Mouse (Mus musculus): ENCODE results near the gene Gm11563. TPM values are rescaled to one million over a fixed set of nuclear protein-coding genes. Genes with fewer than 3 reads are reported as not detected.
"Not testable (repeated sequence)": the region's sequence is repeated elsewhere in the genome, so short reads cannot be mapped to it uniquely, and the experiment has no call there.

Gene Gm11563
- polyA plus RNA-seq (2017; shearing (Covaris generic)): not detected

DNA sequence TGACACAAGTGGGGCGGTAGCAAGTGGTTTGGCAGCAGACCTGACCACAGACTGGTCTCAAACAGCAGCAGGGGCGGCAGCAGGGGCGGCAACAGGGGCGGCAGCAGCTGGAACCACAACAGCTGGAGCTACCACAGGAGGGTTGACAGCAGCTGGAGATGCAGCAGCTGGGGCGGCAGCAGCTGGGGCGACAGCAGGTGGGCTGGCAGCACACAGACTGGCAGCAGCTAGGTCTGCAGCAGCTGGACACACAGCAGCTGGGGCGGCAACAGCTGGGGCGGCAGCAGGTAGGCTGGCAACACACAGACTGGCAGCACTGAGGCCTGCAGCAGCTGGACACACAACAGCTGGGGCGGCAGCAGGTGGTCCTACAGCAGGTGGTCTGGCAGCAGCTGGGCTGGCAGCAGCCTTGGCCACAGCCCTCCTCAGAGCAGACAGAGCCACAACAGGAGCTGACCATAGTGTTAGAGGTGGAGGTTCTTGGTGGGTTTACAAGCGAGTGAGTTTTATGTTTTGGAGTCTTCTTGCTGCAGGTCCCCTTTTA is at the start of gene Gm11563:
TSS of gene Gm11563 (minus strand) at position 494 of the 544 bp plus-strand sequence.
- ATAC-seq: not testable (repeated sequence)

- no peak for ATAC-seq
These were observed 31.7 kb upstream of the Gm11563 start, which contains the start of gene Gm14190 for GRCm38 (mm10) chr11:99690463-99690862. TSS of gene Gm14190 (minus strand) at chr11:99690740.

- not testable (repeated sequence) for ATAC-seq
These were observed 26.5 kb upstream of the Gm11563 start for GRCm38 (mm10) chr11:99685235-99685634.

DNA sequence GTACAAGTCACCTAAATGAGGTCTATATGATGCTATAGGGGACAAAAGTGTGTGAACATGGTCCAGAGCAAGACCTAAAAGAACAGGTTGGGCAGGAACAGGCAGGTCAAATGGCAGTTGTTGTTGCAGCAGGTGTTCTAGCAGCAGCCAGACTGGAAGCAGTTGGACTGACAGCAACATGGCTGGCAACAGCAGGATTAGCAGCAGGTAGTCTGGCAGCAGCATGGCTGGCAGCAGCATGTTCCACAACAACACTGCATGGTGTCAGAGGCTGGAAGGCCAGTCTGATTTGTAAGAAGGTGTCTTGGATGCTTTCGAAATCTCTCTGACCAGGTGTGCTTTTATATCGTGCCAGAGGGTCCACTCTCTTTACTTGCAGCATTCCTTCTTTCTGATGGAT is 24.7 kb upstream of the Gm11563 start:
- no peak for ATAC-seq

- ATAC-seq: no peak
These were observed 7.1 kb upstream of the Gm11563 start, which contains the start of gene Krtap4-6 for GRCm38 (mm10) chr11:99665860-99666259. TSS of gene Krtap4-6 (minus strand) at chr11:99665960.

- no peak for ATAC-seq
These were observed 4.0 kb upstream of the Gm11563 start for GRCm38 (mm10) chr11:99662802-99663201.

GRCm38 (mm10) chr11:99659256-99659655 is 496 bp upstream of the Gm11563 start:
- ATAC-seq: no peak

DNA sequence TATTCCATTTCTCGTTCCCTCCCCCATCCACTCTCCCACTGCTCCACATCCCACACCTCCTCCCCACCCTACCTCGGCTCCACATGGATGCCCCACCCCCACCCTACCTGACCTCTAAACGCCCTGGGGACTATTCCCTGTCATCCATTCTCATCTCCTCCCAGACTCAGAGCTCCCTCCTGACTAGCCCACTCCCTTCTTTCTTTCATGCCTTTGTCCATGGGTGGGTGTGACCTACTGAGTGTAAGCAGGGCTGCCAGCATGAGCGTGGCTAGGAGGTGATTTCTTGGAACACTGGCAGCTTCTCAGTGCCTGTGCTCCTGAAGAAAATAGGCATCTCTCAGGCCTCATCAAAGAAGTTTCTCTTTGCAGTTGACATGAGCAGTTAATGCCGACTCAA is 1.7 kb downstream of the Gm11563 start:
- no peak for ATAC-seq

DNA sequence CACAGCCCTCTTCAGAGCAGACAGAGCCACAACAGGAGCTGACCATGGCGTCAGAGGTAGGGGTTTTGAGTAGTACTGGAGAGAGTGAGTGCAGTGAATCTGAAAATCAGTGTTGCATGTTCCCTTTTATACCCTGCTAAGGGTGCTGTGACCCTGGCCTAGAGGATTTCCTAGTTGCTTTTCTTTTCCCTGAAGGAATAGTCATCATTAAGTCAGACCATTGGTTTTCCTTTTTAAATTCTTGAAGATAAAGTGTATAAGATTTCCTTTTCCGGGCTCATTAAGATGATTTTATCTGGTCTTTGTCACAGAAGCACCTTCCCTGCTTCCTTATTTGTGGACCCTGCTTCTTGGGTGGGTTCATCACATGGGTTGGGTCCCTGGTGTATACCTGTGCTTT is 8.6 kb downstream of the Gm11563 start, which contains the start of gene Gm11555:
TSS of gene Gm11555 (minus strand) at position 101 of the 400 bp plus-strand sequence.
- ATAC-seq: no peak

DNA sequence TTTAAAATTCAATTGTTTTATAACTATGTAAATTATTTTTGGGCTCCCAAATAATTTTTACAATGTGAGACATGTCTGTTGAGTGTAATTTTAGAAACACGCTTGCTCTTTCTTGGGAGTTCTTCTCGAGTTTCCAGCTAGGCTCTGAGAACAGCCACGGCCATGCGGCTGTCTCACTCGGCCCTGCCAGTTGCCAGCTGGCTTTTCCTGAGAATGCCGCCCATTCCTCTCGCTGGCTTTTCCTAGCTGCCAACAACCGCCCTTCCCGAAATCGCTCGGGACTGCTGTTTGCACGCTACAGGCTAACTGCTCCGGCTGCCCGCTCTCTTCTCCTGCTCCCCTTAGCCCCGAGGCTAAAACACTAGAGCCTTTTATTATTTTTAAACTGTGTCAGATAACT is 12.3 kb downstream of the Gm11563 start:
- no peak for ATAC-seq

DNA sequence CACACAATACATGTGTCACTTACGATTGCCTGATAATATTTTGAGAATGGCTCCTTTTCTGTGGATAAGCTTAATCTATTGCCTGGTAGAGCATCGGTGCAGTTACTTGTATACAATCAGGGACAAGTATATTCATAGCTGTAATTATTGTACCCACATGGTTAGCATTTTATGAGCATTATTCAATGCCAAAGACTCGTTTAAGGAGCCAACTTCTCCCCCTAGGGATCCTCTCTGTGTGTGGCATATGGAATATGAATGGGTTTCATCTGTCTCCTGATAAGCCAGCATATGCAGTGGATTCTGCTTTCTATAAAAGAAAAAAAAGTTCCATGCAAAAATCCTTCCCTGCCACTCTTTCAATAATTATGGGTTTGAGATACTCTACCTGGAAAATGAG is 14.4 kb downstream of the Gm11563 start:
- no peak for ATAC-seq

DNA sequence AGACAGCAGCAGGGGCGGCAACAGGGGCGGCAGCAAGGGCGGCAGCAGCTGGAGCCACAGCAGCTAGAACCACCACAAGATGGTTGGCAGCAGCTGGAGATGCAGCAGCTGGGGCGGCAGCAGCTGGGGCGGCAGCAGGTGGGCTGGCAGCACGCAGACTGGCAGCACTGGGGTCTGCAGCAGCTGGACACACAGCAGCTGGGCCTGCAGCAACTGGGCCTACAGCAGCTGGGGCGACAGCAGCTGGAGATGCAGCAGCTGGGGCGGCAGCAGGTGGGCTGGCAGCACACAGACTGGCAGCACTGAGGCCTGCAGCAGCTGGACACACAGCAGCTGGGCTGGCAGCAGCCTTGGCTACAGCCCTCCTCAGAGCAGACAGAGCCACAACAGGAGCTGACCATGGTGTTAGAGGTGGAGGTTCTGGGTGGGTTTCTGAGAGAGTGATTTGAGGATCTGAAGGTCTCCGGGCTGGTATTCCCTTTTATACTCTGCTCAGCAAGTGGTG is 15.1 kb downstream of the Gm11563 start, which contains the start of gene Krtap4-7:
TSS of gene Krtap4-7 (minus strand) at position 455 of the 505 bp plus-strand sequence.
- not testable (repeated sequence) for ATAC-seq

DNA sequence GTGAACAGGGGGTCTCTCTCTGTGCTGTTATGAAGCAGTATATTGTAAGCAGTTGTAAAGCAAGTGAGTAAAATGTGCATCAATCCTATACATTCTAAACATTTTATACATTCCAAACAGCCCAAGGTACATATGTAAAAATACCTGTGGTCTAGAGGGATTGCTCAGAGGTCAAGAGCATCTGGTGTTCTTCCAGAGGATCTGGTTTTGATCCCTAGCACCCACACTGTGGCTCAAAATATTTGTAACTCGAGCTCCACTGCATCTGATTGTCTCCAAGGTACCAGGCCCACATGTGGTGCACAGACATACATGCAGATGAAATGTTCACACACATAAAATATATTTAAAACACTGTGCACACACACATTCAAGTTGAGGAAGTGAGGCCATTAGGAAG is 17.8 kb downstream of the Gm11563 start:
- no peak for ATAC-seq

GRCm38 (mm10) chr11:99637086-99637485 is 21.7 kb downstream of the Gm11563 start:
- no peak for ATAC-seq

GRCm38 (mm10) chr11:99634653-99635134 is 24.1 kb downstream of the Gm11563 start, which contains the start of gene Krtap4-2:
TSS of gene Krtap4-2 (minus strand) at chr11:99635084.
- ATAC-seq: no peak

- no peak for ATAC-seq
These were observed 25.5 kb downstream of the Gm11563 start for GRCm38 (mm10) chr11:99633293-99633692.

- no peak for ATAC-seq
These were observed 27.9 kb downstream of the Gm11563 start for GRCm38 (mm10) chr11:99630890-99631289.

- ATAC-seq: no peak
These were observed 30.6 kb downstream of the Gm11563 start, which contains the start of gene Krtap4-1 for GRCm38 (mm10) chr11:99628138-99628537. TSS of gene Krtap4-1 (minus strand) at chr11:99628238.

- ATAC-seq: no peak
These were observed 38.4 kb downstream of the Gm11563 start, which contains the start of gene Gm11562 for GRCm38 (mm10) chr11:99620335-99620734. TSS of gene Gm11562 (minus strand) at chr11:99620435.

- no peak for ATAC-seq
These were observed 43.9 kb downstream of the Gm11563 start, which contains the start of gene Krtap2-4 for GRCm38 (mm10) chr11:99614796-99615363. TSS of gene Krtap2-4 (minus strand) at chr11:99614846.

- ATAC-seq: not testable (repeated sequence)
These were observed 48.7 kb downstream of the Gm11563 start, which contains the start of gene Gm11937 for GRCm38 (mm10) chr11:99610089-99610488. TSS of gene Gm11937 (minus strand) at chr11:99610189.

GRCm38 (mm10) chr11:99609126-99609525 is 49.6 kb downstream of the Gm11563 start:
- no peak for ATAC-seq

All from inflammation-experienced regulatory T-cells, adult 6 months (primary cell).